Mouse (Mus musculus): Measurements from ENCODE around the gene Uevld. TPM values are rescaled to one million over a fixed set of nuclear protein-coding genes. Genes with fewer than 3 reads are reported as not detected.
A peak's percentile ranks its signal among the peaks of the same experiment; 100 is the strongest.
"Not testable (repeated sequence)": the region's sequence is repeated elsewhere in the genome, so short reads cannot be mapped to it uniquely, and the experiment has no call there.

Gene Uevld
- polyA plus RNA-seq, 1 experiment from 2014 or later = 6.5 TPM

DNA sequence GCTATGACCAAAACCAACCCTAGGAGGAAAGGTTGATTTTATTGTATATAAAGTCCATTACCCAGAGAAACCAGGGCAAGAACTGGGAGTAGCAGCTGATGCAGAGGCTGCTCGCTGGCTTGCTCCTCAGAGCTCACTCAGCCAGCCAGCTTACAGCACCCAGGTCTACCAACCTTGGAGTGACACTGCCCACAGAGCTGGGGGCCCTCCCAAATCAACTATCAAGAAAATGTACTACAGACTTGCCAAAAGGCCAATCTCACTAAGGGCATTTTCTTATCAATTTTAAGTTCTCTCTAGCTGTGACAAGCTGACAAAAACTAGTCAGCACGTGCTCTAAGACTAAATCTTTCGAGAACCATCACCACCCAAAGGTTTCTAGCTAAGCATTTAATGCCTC lies 37.2 kb upstream of the Uevld start:
- peaks cover 33% of the 10 kb centered on the region; the same call in 1 of the 2 replicates for H3K36me3 ChIP-seq (replicated peaks)
- H3K4me1 ChIP-seq = peaks cover 4% of the 10 kb centered on the region
- H3K9me3 ChIP-seq = no peaks in the 10 kb centered on the region
- no peak overlapping the region for H3K27ac ChIP-seq
- H3K27me3 ChIP-seq (replicated peaks) = no peaks in the 10 kb centered on the region
- ATAC-seq (replicated peaks) = no peak
- no peak overlapping the region for H3K4me3 ChIP-seq
- WGBS = 98% methylated on average over 3 of the region's 3 CpGs
- H3K4me2 ChIP-seq = no peak overlapping the region
- H3K9ac ChIP-seq = no peak overlapping the region

DNA sequence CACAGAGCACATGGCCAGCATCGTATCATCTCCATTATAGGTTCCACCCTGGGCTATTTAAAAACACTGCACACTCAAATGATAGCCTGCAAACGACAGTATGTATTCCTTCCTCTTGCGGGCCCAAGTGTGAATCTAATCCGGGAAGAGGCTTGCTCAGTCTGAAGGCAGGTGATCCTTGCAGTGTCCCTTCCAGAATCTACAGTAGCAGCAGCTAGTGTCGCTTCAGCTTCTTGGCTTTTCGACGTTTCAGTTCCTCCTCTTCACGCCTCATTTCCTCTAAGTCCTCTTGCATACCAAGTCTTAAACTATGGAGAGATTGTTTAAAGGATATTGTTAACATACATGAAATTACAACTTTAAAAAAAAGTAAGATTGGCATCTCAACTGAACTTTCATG lies 34.8 kb upstream of the Uevld start:
- H3K27me3 ChIP-seq (replicated peaks) = no peaks in the 10 kb centered on the region
- no peak overlapping the region for H3K4me2 ChIP-seq
- peaks cover 27% of the 10 kb centered on the region; the same call in 1 of the 2 replicates for H3K36me3 ChIP-seq (replicated peaks)
- ATAC-seq (replicated peaks) = no peak
- no peak overlapping the region for H3K9ac ChIP-seq
- no peaks in the 10 kb centered on the region for H3K4me1 ChIP-seq
- H3K4me3 ChIP-seq = no peak overlapping the region
- no peak overlapping the region for H3K27ac ChIP-seq
- WGBS = 88% methylated on average over 8 of the region's 8 CpGs
- H3K9me3 ChIP-seq = no peaks in the 10 kb centered on the region

DNA sequence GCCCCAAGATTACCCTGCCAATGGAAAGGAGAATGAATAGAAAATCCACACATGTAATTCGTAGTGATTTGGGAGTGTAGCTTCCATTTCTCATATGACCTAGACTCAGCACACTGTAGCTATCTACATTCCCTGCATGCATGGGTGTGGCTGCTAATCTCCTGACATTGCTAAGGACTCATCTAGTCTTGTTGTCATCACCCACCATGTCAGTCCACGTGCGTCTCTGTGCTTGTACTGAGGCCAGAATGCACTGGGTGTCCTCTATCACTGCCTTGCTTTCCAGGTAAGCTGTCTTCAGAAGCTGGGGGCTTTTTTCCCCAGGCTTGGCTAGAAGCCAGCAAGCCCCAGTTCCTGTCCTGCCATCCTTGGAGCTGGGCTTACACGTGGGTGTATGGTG lies 31.1 kb upstream of the Uevld start:
- H3K9ac ChIP-seq; H3K4me3 ChIP-seq; H3K4me2 ChIP-seq; H3K27me3 ChIP-seq (replicated peaks); H3K4me1 ChIP-seq; H3K27ac ChIP-seq; ATAC-seq (replicated peaks); H3K9me3 ChIP-seq: not testable (repeated sequence)
- peaks cover 16% of the 10 kb centered on the region; the same call in 1 of the 2 replicates for H3K36me3 ChIP-seq (replicated peaks)
- WGBS = 85% methylated on average over 4 of the region's 4 CpGs

DNA sequence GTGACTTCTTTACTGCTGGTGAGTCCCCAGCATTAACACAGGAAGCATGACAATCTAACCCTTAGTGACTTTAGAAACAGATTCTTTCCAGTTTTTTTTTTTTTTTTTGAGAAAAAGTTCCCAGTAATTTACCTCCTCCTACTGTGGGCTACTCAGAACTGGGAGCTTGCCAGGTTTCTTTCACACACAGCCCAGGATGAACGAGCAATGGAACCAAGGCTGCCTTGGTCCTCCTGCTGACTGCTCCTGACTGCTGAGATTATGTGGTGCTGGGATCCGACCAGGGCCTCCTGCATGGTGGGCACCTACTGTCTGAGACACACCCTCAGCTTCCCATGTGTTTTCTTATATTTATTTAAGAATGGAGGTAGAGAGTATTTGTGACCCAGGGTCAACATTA lies 28.7 kb upstream of the Uevld start:
- Histone ChIP-seq H3K4me1 (no peaks in the 10 kb centered on the region; the same call in 1 of the 2 replicates), H3K36me3 (replicated peaks) (no peaks in the 10 kb centered on the region), H3K9ac (no peak overlapping the region), H3K9me3 (no peaks in the 10 kb centered on the region), H3K4me3 (no peak overlapping the region), H3K27ac (no peak overlapping the region), H3K4me2 (no peak overlapping the region), H3K27me3 (replicated peaks) (no peaks in the 10 kb centered on the region)
- no peak for ATAC-seq (replicated peaks)
- 59% methylated on average over 2 of the region's 2 CpGs for WGBS

DNA sequence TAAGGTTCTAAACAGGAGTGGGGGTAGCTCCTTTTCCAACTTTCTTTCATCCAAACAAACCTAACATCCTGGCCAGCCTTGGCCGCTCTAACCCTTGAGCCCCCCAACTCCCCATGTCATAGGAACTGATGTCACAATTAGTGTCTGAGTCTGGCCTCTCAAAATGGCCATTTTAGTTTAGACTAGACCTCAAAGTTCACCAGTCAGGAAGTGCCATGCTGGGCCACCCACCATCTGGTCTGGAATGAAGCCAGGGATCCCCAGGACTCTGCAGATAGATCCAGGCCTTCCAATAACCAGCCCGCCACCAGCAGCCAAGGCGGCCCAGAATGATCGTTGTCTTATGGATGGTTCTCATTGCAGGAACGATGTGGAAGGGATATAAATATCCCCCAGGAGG lies 28.3 kb upstream of the Uevld start:
- ATAC-seq (replicated peaks) = no peak
- H3K9ac ChIP-seq = no peak overlapping the region
- H3K9me3 ChIP-seq = no peaks in the 10 kb centered on the region
- no peak overlapping the region for H3K4me2 ChIP-seq
- WGBS = 65% methylated on average over 5 of the region's 5 CpGs
- H3K27me3 ChIP-seq (replicated peaks) = no peaks in the 10 kb centered on the region
- H3K4me3 ChIP-seq = no peak overlapping the region
- H3K27ac ChIP-seq = no peak overlapping the region
- H3K36me3 ChIP-seq (replicated peaks) = no peaks in the 10 kb centered on the region
- no peaks in the 10 kb centered on the region; the same call in 1 of the 2 replicates for H3K4me1 ChIP-seq

DNA sequence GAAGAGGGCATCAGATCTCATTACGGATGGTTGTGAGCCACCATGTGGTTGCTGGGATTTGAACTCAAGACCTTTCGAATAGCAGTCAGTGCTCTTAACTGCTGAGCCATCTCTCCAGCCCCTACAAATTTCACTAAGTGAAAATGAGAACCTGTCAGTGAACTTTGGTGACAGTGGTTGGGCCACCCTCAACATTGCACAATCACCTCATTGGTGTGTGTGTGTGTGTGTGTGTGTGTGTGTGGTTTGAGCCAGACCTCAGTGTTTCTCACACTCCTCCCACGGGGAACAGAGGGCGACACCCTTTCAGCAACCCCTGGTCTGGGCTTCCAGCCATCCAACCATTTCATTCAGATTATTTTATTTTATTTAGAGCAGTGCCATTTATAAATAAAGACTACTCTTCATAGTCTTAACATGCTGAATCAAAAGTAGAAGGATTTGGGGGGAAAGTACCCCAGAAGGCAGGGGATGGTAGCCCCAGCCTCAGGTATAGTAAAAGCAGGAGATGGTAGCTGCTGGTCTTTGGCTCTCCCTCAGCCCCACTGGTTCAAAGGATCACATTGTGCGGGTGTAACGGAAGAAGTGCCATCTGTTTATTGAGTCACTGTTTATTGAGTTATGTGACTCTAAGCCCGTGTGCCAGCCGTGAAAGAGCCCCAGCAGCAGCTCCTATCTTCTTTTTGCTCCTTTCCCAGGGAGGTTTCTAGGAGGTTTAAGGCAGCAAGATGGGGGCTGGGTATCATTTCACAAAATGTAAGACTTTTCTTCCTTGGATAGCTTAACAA lies 27.6 kb upstream of the Uevld start:
- Histone ChIP-seq H3K9ac (no peak overlapping the region), H3K27me3 (replicated peaks) (no peaks in the 10 kb centered on the region), H3K4me3 (no peak overlapping the region), H3K36me3 (replicated peaks) (no peaks in the 10 kb centered on the region), H3K27ac (0 out of 2 replicates have a peak overlapping the region, but pooled peaks have one; percentile 29), H3K4me1 (no peaks in the 10 kb centered on the region; the same call in 1 of the 2 replicates), H3K4me2 (no peak overlapping the region), H3K9me3 (no peaks in the 10 kb centered on the region)
- 52% methylated on average over 8 of the region's 8 CpGs for WGBS
- ATAC-seq (replicated peaks) = no peak

DNA sequence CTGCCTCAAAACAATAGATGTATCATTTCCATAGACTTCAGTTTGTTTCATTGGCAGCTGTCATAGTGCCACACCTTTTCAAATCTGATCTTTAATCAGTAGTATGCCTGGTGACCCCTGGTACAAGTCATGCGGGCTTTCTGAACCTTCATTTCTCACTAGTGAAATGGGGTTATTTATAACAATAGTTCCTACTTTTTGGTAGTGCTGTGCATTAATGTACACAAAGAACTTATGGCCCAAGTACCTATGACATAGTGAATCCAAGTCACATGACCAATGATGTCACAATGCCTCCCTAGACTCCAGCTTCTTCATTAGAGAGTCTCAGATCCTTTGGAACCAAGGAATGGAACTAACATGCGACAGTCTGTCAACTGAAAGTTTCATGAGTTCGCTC lies 25.0 kb upstream of the Uevld start, which contains the start of gene Gm9999:
Gene Gm9999 (plus strand): TSS at position 301 of the 400 bp plus-strand sequence.
- Histone ChIP-seq H3K27ac (no peak within 1 kb of the TSS), H3K4me3 (no peak within 1 kb of the TSS), H3K9ac (no peak within 1 kb of the TSS), H3K4me1 (no peaks in the 10 kb centered on the region; the same call in 1 of the 2 replicates), H3K4me2 (no peak within 1 kb of the TSS), H3K36me3 (replicated peaks) (no peaks in the 10 kb centered on the region), H3K9me3 (no peaks in the 10 kb centered on the region), H3K27me3 (replicated peaks) (no peaks in the 10 kb centered on the region)
- WGBS = 94% methylated on average over 3 of the region's 3 CpGs
- ATAC-seq (replicated peaks) = no peak

DNA sequence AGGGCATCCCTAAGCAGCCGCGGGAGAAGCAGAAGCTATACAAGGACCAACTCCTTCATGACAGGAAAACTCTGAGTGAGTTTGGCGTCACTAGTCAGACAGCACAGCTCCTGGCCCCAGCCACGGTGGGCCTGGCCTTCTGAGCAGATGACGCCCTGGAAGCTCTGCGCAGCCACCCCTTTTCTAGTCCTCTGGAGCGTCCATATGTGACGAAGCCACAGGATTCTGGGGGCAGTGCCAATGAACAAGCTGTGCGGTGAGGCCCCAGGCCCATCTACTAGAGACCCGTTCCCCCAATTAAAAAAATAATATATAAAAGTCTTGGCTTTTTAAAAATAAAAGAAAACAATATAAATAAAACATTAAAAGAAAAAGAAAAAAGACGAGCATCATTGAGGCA lies 17.1 kb upstream of the Uevld start:
- H3K4me3 ChIP-seq = no peak overlapping the region
- H3K9ac ChIP-seq = no peak overlapping the region
- no peak overlapping the region for H3K4me2 ChIP-seq
- WGBS = 90% methylated on average over 11 of the region's 11 CpGs
- no peaks in the 10 kb centered on the region for H3K36me3 ChIP-seq (replicated peaks)
- no peaks in the 10 kb centered on the region for H3K4me1 ChIP-seq
- no peaks in the 10 kb centered on the region for H3K9me3 ChIP-seq
- H3K27ac ChIP-seq = no peak overlapping the region
- no peaks in the 10 kb centered on the region for H3K27me3 ChIP-seq (replicated peaks)
- no peak for ATAC-seq (replicated peaks)

DNA sequence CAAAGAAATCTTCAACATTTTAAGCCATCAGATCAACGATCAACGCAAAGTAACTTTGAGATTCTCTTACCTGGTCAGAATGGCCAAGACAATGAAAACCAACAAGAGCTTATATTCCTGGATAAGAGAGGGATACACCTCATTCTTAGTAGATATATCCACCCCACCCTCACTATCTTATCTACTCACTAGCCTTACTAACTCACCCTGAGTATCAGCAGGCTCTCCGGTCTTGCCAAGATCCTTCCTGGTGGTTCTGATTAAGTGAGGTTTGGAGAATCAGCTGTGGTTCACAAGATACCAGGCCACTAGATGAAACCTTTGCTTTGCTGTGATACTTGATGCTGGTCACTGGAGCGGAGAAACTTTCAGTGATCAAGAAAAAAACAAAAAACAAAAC lies 16.3 kb upstream of the Uevld start:
- H3K9me3 ChIP-seq = no peaks in the 10 kb centered on the region
- ATAC-seq (replicated peaks) = no peak
- no peaks in the 10 kb centered on the region for H3K27me3 ChIP-seq (replicated peaks)
- H3K4me2 ChIP-seq = no peak overlapping the region
- no peak overlapping the region for H3K27ac ChIP-seq
- no peaks in the 10 kb centered on the region for H3K36me3 ChIP-seq (replicated peaks)
- 96% methylated on average over 4 of the region's 4 CpGs for WGBS
- H3K4me3 ChIP-seq = no peak overlapping the region
- no peak overlapping the region for H3K9ac ChIP-seq
- H3K4me1 ChIP-seq = no peaks in the 10 kb centered on the region

DNA sequence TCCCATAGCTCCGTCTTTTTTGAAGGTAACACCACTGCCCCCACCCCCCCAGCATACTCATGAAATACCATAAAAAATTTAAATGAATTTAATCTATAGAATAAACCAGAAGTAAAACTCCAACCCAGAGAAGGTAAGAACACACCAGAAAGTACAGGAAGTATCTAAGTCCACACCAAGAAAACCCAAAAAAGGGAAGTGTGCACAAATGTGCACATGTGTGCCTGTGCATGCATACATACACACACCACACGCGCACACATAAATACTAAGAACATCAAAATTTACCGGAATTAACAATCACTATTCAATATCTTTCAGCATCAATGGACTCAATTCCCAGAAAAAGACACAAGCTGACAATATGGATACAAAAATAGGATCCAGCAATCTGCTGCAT lies 11.6 kb upstream of the Uevld start:
- ATAC-seq (replicated peaks) = no peak

DNA sequence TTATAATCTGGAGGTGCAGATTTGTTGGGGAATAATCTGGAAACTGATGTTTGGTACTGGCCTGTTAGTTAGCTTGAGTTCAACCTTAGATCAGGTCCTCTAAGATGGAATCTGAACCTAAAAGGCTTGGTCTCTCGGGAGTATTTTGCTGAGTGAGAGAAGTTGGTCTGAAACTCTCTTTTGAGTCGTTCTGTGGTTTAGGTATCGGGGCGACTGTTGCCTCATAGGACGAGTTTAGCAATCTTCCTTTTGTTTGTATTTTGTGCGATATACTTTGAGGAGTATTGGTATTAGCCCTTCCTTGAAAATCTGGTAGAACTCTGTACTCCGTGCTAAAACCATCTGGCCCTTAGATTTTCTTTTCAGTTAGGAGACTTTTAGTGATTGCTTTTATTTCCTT lies 5.7 kb upstream of the Uevld start:
- no peaks in the 10 kb centered on the region for H3K36me3 ChIP-seq (replicated peaks)
- H3K27ac ChIP-seq = no peak overlapping the region
- H3K9ac ChIP-seq = no peak overlapping the region
- no peaks in the 10 kb centered on the region for H3K9me3 ChIP-seq
- no peak for ATAC-seq (replicated peaks)
- H3K4me3 ChIP-seq = no peak overlapping the region
- H3K27me3 ChIP-seq (replicated peaks) = no peaks in the 10 kb centered on the region
- H3K4me2 ChIP-seq = no peak overlapping the region
- 0 out of 2 replicates have a peak, but pooled peaks cover 2% of the 10 kb centered on the region for H3K4me1 ChIP-seq
- WGBS = 91% methylated on average over 7 of the region's 7 CpGs

More for the DNA sequence above, 11.6 kb upstream of the Uevld start:
- Histone ChIP-seq H3K9ac (no peak overlapping the region), H3K9me3 (no peaks in the 10 kb centered on the region), H3K4me3 (no peak overlapping the region), H3K4me2 (no peak overlapping the region), H3K27ac (no peak overlapping the region), H3K4me1 (no peaks in the 10 kb centered on the region), H3K36me3 (replicated peaks) (no peaks in the 10 kb centered on the region), H3K27me3 (replicated peaks) (no peaks in the 10 kb centered on the region)
- WGBS = 93% methylated on average over 4 of the region's 4 CpGs

DNA sequence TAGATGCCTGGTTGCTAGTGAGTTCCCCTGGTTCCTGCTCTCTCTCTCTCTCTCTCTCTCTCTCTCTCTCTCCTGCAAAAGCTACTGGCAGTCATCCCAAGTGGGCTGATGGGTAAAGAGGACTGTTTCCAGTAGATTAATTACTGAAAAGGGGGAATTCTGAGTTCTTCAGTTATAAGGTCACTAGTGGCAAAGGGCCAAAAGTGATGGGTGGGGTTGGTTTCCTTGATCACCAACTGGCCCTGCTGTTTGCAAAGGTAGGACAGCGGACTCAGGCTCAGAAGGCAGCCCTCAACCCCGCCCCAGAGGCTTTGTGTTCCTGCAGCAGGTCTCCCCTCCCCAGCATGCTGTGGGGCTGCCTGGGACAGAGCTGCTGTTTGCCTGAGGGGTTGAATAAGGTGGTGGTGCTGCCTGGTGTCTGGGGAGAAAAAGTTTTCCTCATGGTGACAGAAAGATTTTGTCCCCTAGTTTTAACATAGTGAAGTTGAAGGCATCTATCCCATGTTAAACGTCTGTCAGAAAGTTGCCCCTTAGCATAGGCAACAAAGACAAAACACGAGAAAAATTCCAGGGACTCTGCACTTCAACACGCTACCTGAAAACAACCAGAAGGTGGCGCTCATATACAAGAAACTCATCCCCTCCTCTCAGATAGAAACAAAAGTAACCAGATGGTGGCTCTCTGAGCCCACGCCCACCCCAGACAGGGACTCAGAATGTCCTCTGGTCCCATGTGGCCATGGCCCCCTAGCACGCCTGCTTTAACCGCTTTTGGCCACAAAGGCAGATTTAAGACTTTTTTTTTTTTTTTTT lies 4.7 kb upstream of the Uevld start:
- peak overlapping the region; percentile 13 for H3K4me2 ChIP-seq

More for the DNA sequence above, 4.7 kb upstream of the Uevld start:
- Histone ChIP-seq H3K27me3 (replicated peaks) (no peaks in the 10 kb centered on the region), H3K4me1 (peaks cover 6% of the 10 kb centered on the region), H3K9ac (no peak overlapping the region), H3K36me3 (replicated peaks) (no peaks in the 10 kb centered on the region), H3K4me3 (no peak overlapping the region), H3K27ac (0 out of 2 replicates have a peak overlapping the region, but pooled peaks have one; percentile 34), H3K9me3 (no peaks in the 10 kb centered on the region)
- peak; percentile 63 for ATAC-seq (replicated peaks)
- 0% methylated on average over 9 of the region's 9 CpGs for WGBS

Data from midbrain, embryonic 15.5 days (tissue).